Mouse (Mus musculus): ENCODE measurements around the gene Fads2. TPM values are rescaled to one million over a fixed set of nuclear protein-coding genes. Genes with fewer than 3 reads are reported as not detected.
A peak's percentile ranks its signal among the peaks of the same experiment; 100 is the strongest.

The Fads2 gene
- polyA plus RNA-seq, 1 experiment from 2014 or later: 113 TPM

DNA sequence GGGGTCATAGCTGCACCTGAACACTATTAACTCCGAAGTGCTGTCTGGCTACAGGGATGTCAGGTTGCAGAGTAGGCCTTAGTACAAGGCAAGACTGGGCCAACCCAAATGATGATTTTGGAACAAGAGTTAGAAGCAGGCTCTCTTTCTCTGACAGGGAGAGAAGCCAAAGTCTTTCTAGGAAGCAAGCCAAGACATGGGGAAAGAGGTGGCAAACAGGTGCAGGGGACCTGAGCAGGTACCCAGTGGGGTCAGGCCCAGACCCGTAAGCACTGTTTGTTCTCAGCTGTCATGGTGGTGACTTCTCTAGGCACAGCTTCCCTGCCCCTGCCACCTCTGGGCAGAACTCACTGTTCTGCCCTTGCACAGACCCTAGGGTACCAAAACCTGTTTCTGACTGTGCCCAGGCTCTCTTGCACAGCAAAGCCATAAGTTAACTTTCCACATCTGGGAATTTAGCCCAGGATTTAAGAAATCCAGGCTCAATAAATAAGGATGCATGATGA lies 5.1 kb downstream of the Fads2 start:
- Histone ChIP-seq H3K4me1 (replicated peaks) (peaks cover 65% of the 10 kb centered on the region), H3K27me3 (no peaks in the 10 kb centered on the region), H3K36me3 (peaks cover 42% of the 10 kb centered on the region), H3K27ac (replicated peaks) (no peak overlapping the region), H3K4me2 (0 out of 2 replicates have a peak overlapping the region, but pooled peaks have one; percentile 4), H3K9me3 (no peaks in the 10 kb centered on the region), H3K4me3 (no peak overlapping the region), H3K9ac (peak overlapping the region; percentile 53; the same call in 1 of the 2 replicates)
- 89% methylated on average over 2 of the region's 2 CpGs for WGBS
- no peak for ATAC-seq (ENCODE audit: low read depth)

DNA sequence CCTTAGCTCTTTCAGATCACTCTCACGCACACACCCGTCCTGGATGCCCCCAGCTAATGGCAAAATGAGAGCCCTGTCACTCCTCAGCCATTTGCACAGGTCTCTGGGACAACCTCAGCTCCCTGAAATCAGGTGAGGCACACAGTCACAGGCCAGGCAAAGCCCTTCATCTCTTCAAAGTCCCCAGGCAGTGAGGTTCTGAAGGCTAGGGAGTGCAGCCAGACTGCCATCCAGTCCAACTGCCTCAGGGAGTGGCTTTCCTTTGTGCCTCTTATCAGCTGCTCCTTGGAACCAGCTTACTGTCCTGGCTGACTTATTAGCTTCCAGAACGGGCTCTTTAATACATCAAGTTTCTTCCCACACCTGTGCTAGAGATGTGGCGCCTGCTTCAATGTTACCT lies 6.9 kb downstream of the Fads2 start:
- Histone ChIP-seq H3K27ac (replicated peaks) (no peak overlapping the region), H3K9me3 (no peaks in the 10 kb centered on the region), H3K4me2 (0 out of 2 replicates have a peak overlapping the region, but pooled peaks have one; percentile 1), H3K4me1 (replicated peaks) (peaks cover 56% of the 10 kb centered on the region), H3K36me3 (peaks cover 59% of the 10 kb centered on the region), H3K4me3 (no peak overlapping the region), H3K9ac (peak overlapping the region; percentile 49), H3K27me3 (no peaks in the 10 kb centered on the region)
- WGBS: 78% methylated on average over 4 of the region's 4 CpGs
- ATAC-seq (ENCODE audit: low read depth): no peak

DNA sequence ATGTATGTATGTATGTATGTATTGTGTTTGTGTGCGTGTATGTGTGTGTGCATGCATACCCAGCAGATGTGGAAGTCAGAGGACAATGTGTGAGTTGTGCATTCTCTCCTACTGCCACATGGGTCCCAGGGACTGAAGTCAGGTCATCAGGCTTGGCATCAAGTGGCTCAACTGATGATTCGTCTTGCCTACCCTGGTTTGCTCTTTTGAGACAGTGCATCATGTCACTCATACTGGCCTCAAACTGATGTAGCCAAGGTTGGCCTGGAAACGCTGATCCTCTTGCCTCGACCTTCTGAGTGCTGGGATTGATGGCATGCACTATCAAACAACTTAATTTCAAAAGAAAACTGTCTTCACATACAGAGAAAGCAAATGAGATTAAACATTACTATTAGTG lies 7.7 kb downstream of the Fads2 start:
- Histone ChIP-seq H3K27me3 (no peaks in the 10 kb centered on the region), H3K4me1 (replicated peaks) (peaks cover 48% of the 10 kb centered on the region), H3K4me2 (no peak overlapping the region)

DNA sequence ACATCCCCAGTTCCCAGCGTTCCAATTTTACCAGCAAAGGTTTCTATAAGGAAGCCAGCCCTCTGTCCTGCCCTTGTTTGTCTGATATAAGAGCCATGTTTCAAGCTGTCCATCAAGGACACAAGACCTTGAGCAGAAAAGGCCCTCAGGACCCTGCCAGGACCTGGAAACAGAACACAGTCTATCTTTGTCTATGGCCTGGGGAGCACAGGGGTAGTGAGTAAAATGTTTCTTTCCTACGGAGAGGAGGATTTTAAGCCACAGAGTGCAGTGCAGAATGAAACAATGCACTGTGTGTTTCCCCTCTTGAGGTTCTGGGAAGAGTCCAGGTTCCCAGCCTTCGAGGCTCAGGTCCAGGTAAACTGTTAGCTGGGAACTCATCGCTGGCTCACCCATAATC lies 14.6 kb downstream of the Fads2 start:
- Histone ChIP-seq H3K9ac (no peak overlapping the region), H3K36me3 (peaks cover 99% of the 10 kb centered on the region), H3K4me1 (replicated peaks) (no peaks in the 10 kb centered on the region), H3K4me2 (no peak overlapping the region), H3K27ac (replicated peaks) (no peak overlapping the region), H3K27me3 (no peaks in the 10 kb centered on the region), H3K9me3 (no peaks in the 10 kb centered on the region), H3K4me3 (no peak overlapping the region)
- ATAC-seq (ENCODE audit: low read depth): no peak
- WGBS: 90% methylated on average over 4 of the region's 4 CpGs

More for the DNA sequence above, 7.7 kb downstream of the Fads2 start:
- Histone ChIP-seq H3K4me3 (no peak overlapping the region), H3K36me3 (peaks cover 68% of the 10 kb centered on the region), H3K9me3 (no peaks in the 10 kb centered on the region), H3K9ac (no peak overlapping the region), H3K27ac (replicated peaks) (no peak overlapping the region)
- no peak for ATAC-seq (ENCODE audit: low read depth)
- WGBS: 93% methylated on average over 4 of the region's 4 CpGs

GRCm38 (mm10) chr19:10085454-10085853 lies 16.1 kb downstream of the Fads2 start:
- Histone ChIP-seq H3K27me3 (no peaks in the 10 kb centered on the region), H3K4me2 (no peak overlapping the region), H3K9ac (no peak overlapping the region), H3K36me3 (peaks cover 99% of the 10 kb centered on the region), H3K9me3 (no peaks in the 10 kb centered on the region), H3K4me1 (replicated peaks) (no peaks in the 10 kb centered on the region), H3K27ac (replicated peaks) (no peak overlapping the region), H3K4me3 (no peak overlapping the region)
- 89% methylated on average over 9 of the region's 9 CpGs for WGBS
- no peak for ATAC-seq (ENCODE audit: low read depth)

DNA sequence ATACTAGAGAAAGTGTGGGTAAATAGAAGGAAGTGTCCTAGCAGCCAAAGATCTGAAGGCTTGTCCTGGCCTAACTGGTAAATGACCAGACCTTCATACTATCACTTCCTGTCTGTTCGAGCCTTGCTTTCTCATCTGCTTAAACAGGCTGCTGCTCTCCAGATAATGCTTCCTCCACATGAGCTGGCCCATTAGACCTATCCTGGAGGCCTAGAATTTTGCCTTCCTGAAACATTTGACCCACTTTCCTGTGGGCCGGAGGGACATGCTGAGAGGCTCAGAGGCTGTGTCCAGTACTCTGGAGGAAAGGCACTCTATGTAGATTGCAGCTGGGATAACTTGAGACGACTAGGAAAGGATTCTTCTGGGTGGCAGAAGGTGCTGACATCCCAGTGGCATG lies 19.4 kb downstream of the Fads2 start:
- WGBS: 88% methylated on average over 3 of the region's 3 CpGs
- ATAC-seq (ENCODE audit: low read depth): no peak
- H3K4me1 ChIP-seq (replicated peaks): no peaks in the 10 kb centered on the region

DNA sequence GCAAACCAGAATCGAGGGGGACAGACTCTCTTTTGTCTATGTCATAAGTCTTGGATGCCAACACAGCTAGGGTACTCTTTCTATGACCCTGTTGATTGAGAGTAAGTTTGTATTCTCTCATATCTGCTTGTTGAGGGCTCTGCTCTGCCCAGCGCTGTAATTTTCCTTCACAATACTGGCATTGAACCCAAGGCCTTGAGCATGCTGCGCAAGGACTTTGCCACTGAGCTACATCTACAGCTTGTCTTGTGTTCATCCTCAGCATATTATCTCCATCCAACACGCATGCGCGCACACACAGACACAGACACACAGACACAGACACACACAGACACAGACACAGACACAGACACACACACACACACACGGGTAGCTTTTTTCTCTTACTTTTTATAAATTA lies 21.2 kb downstream of the Fads2 start:
- Histone ChIP-seq H3K4me2 (no peak overlapping the region), H3K27me3 (no peaks in the 10 kb centered on the region), H3K4me1 (replicated peaks) (no peaks in the 10 kb centered on the region), H3K4me3 (no peak overlapping the region), H3K9ac (no peak overlapping the region), H3K36me3 (peaks cover 99% of the 10 kb centered on the region), H3K9me3 (no peaks in the 10 kb centered on the region), H3K27ac (replicated peaks) (no peak overlapping the region)
- WGBS: 92% methylated on average over 7 of the region's 7 CpGs
- no peak for ATAC-seq (ENCODE audit: low read depth)

More for the DNA sequence above, 19.4 kb downstream of the Fads2 start:
- H3K9me3 ChIP-seq: no peaks in the 10 kb centered on the region
- no peak overlapping the region for H3K4me3 ChIP-seq
- no peak overlapping the region for H3K9ac ChIP-seq
- H3K36me3 ChIP-seq: peaks cover 99% of the 10 kb centered on the region
- no peak overlapping the region for H3K27ac ChIP-seq (replicated peaks)
- H3K4me2 ChIP-seq: no peak overlapping the region
- H3K27me3 ChIP-seq: no peaks in the 10 kb centered on the region

- 76% methylated on average over 6 of the region's 6 CpGs for WGBS
- Histone ChIP-seq H3K36me3 (peaks cover 99% of the 10 kb centered on the region), H3K4me2 (no peak overlapping the region), H3K27ac (replicated peaks) (no peak overlapping the region), H3K9ac (no peak overlapping the region), H3K4me3 (no peak overlapping the region), H3K4me1 (replicated peaks) (no peaks in the 10 kb centered on the region), H3K9me3 (no peaks in the 10 kb centered on the region), H3K27me3 (no peaks in the 10 kb centered on the region)
- ATAC-seq (ENCODE audit: low read depth): no peak
These were observed 23.2 kb downstream of the Fads2 start for GRCm38 (mm10) chr19:10078392-10078791.

DNA sequence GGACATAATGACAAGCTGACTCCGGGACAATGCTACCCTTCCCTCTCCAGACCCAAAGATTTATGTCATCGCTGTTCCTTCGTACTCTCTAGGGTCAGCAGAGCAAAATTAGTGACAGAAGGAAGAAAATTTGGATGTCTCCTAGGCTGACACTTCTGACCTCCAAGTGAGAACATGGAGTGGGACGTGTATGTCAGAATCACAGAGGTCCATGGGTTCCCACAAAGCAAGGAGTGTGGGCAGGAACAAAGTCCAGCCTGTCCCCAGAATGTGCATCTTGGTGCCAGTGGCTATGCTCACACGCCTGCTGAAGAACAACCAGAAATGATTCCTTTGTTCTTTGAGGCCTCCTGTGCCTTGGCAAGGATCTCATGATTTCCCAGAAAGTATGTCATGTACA lies 28.4 kb downstream of the Fads2 start:
- 88% methylated on average over 5 of the region's 5 CpGs for WGBS
- Histone ChIP-seq H3K27me3 (no peaks in the 10 kb centered on the region), H3K27ac (replicated peaks) (no peak overlapping the region), H3K9me3 (no peaks in the 10 kb centered on the region), H3K4me2 (no peak overlapping the region), H3K36me3 (peaks cover 100% of the 10 kb centered on the region), H3K4me3 (no peak overlapping the region), H3K9ac (no peak overlapping the region), H3K4me1 (replicated peaks) (peaks cover 3% of the 10 kb centered on the region; the same call in 1 of the 2 replicates)
- ATAC-seq (ENCODE audit: low read depth): no peak

GRCm38 (mm10) chr19:10071892-10072291 lies 29.7 kb downstream of the Fads2 start:
- Histone ChIP-seq H3K9ac (no peak overlapping the region), H3K4me2 (no peak overlapping the region), H3K36me3 (peaks cover 100% of the 10 kb centered on the region), H3K27ac (replicated peaks) (peak overlapping the region; percentile 28; the same call in 1 of the 2 replicates), H3K27me3 (no peaks in the 10 kb centered on the region), H3K4me3 (no peak overlapping the region), H3K9me3 (no peaks in the 10 kb centered on the region), H3K4me1 (replicated peaks) (peaks cover 11% of the 10 kb centered on the region; the same call in 1 of the 2 replicates)
- WGBS: 62% methylated on average over 4 of the region's 4 CpGs
- no peak for ATAC-seq (ENCODE audit: low read depth)

GRCm38 (mm10) chr19:10071166-10071565 lies 30.4 kb downstream of the Fads2 start:
- Histone ChIP-seq H3K4me2 (no peak overlapping the region), H3K9ac (no peak overlapping the region), H3K4me3 (no peak overlapping the region), H3K4me1 (replicated peaks) (peaks cover 11% of the 10 kb centered on the region; the same call in 1 of the 2 replicates), H3K36me3 (peaks cover 100% of the 10 kb centered on the region), H3K27ac (replicated peaks) (0 out of 2 replicates have a peak overlapping the region, but pooled peaks have one; percentile 28), H3K27me3 (no peaks in the 10 kb centered on the region), H3K9me3 (no peaks in the 10 kb centered on the region)
- WGBS: 74% methylated on average over 5 of the region's 5 CpGs
- ATAC-seq (ENCODE audit: low read depth): 0 out of 2 replicates have a peak, but pooled peaks have one; percentile 28

- Histone ChIP-seq H3K27me3 (no peaks in the 10 kb centered on the region), H3K4me1 (replicated peaks) (peaks cover 11% of the 10 kb centered on the region; the same call in 1 of the 2 replicates), H3K27ac (replicated peaks) (no peak overlapping the region), H3K9me3 (no peaks in the 10 kb centered on the region), H3K36me3 (peaks cover 100% of the 10 kb centered on the region), H3K4me2 (no peak overlapping the region), H3K9ac (no peak overlapping the region), H3K4me3 (no peak overlapping the region)
- 98% methylated on average over 8 of the region's 8 CpGs for WGBS
- no peak for ATAC-seq (ENCODE audit: low read depth)
These were observed 31.2 kb downstream of the Fads2 start for GRCm38 (mm10) chr19:10070186-10070980.
